Mouse (Mus musculus): ENCODE results near the gene Irs2. TPM values are rescaled to one million over a fixed set of nuclear protein-coding genes. Genes with fewer than 3 reads are reported as not detected.

Irs2 gene
- polyA plus RNA-seq (2015; fragmentation: Illumina TruSeq; extraction: RNeasy Lipid Tissue Mini Kit (QIAGEN cat#74804); ENCODE audit: insufficient read depth, low read depth, low replicate concordance) = 2.9 TPM

DNA sequence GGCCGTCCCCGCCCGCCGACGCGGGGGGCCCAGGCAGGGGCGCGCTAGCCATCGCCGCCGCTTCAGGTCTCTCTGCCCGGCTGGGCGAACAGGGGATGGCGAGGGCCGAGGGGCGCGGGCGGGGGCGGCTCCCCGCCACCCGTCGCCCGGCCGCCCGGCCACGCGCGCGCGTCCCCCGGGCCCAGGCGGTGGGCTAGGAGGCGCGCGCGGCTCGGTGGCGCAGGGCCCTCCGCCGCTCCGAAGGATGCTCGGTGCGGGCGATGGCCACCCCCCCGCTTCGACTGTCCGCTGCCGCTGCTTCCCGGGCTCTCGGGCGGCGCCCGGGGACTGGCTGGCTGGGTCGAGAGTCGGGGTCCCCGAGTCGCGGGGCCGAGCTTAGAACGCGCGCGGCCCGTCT lies at the start of gene Irs2:
Irs2 (minus strand) TSS at position 80 of the 397 bp plus-strand sequence.

